Mouse (Mus musculus) left cerebral cortex, adult 18-20 months (tissue): Measurements from ENCODE around the gene Rela. TPM values are rescaled to one million over a fixed set of nuclear protein-coding genes. Genes with fewer than 3 reads are reported as not detected.

ENCODE experiments used
- DNase-seq, 2 experiments: peaks; one replicate each; pipeline ENCODE4 v3.0.0; 2021 to 2022; ENCODE audit warnings: low spot score in 2 of 2, mixed read lengths in 1 of 2
- long read RNA-seq, 2 experiments: library from polyadenylated mRNA; stranded (forward); transcript quantifications; one replicate each; pipeline ENCODE4 v2.0.0; 2021
- total RNA-seq, 2 experiments: library from RNA; stranded (reverse); gene quantifications; 2 replicates each; pipeline ENCODE4 v1.2.3; 2021

Gene Rela
- total RNA-seq = 10 to 100 TPM; 18.8 to 22.0 TPM
- long read RNA-seq, experiment 1, transcript Rela-201 (11 exons, 2,716 nt) = major isoform, 16 of 21 reads
- long read RNA-seq, experiment 1, partial matches to known transcripts = 3 of 21 reads
- long read RNA-seq, experiment 1, other reads (novel, unspliced or antisense) = 1 of 21 reads
- long read RNA-seq, experiment 2, transcript Rela-201 (11 exons, 2,716 nt) = major isoform, 5 of 8 reads
- long read RNA-seq, experiment 2, partial matches to known transcripts = 1 of 8 reads
- long read RNA-seq, experiment 2, other reads (novel, unspliced or antisense) = 1 of 8 reads

GRCm38 (mm10) chr19:5637069-5638047, at the start of gene Rela:
Rela (plus strand) TSS chr19:5637483.
- DNase-seq = peak; percentile 87 to 92

- no peak for DNase-seq
Measured at GRCm38 (mm10) chr19:5589159-5589558, 48.1 kb upstream of the Rela start.

GRCm38 (mm10) chr19:5591888-5592287, 45.4 kb upstream of the Rela start:
- DNase-seq = no peak

GRCm38 (mm10) chr19:5599224-5599623, 38.1 kb upstream of the Rela start:
- no peak for DNase-seq

GRCm38 (mm10) chr19:5601752-5602541, 35.3 kb upstream of the Rela start, which contains the start of gene Rnaseh2c:
Rnaseh2c (plus strand) TSS chr19:5601873.
- peak; percentile 71 to 83 for DNase-seq

- no peak for DNase-seq
Measured at GRCm38 (mm10) chr19:5603664-5604063, 33.6 kb upstream of the Rela start.

GRCm38 (mm10) chr19:5605126-5605525, 32.2 kb upstream of the Rela start:
- DNase-seq = peak in 1 of 2 experiments; percentile 48

- DNase-seq = no peak
Measured at GRCm38 (mm10) chr19:5606196-5606595, 31.1 kb upstream of the Rela start.

- no peak for DNase-seq
Measured at GRCm38 (mm10) chr19:5607705-5608410, 29.4 kb upstream of the Rela start.

GRCm38 (mm10) chr19:5608707-5609106, 28.6 kb upstream of the Rela start:
- no peak for DNase-seq

GRCm38 (mm10) chr19:5609171-5609546, 28.1 kb upstream of the Rela start:
- DNase-seq = no peak

GRCm38 (mm10) chr19:5609547-5610404, 27.5 kb upstream of the Rela start, which contains the start of gene Kat5:
Kat5 (minus strand) TSS chr19:5610237.
- peak; percentile 90 to 91 for DNase-seq

GRCm38 (mm10) chr19:5611973-5612372, 25.3 kb upstream of the Rela start:
- DNase-seq = no peak

GRCm38 (mm10) chr19:5612762-5613411, 24.4 kb upstream of the Rela start:
- no peak for DNase-seq

GRCm38 (mm10) chr19:5614953-5615352, 22.3 kb upstream of the Rela start:
- no peak for DNase-seq

- DNase-seq = no peak
Measured at GRCm38 (mm10) chr19:5620007-5620406, 17.3 kb upstream of the Rela start.

GRCm38 (mm10) chr19:5621884-5622283, 15.4 kb upstream of the Rela start:
- DNase-seq = no peak

- DNase-seq = no peak
Measured at GRCm38 (mm10) chr19:5625311-5625710, 12.0 kb upstream of the Rela start.

GRCm38 (mm10) chr19:5629907-5630306, 7.4 kb upstream of the Rela start:
- no peak for DNase-seq
